1 mouse cellular context compared by ENCODE assay signal in the genomic region with DNA sequence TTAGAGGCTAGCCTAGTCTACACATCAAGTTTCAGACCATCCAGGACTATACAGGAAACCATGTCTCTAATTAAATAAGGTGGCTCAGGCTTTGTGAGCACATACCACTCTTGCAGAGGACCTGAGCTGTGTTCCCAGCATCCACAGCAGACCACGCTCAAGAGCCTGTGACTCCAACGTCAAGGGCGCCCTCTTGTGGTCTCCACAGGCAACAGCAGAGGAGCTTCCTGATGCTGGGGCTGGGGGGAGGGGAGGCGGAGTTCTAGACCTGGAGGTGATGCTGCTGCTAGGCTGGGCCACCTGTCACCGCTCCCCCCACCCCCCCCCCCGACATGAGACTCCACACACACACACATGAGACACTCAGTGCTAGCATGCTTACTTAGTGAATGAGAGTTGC.
TF ChIP-seq lines count a peak whose summit lies in the region.

No protein-coding gene starts in this region.

TF ChIP-seq in CH12.LX, 34 proteins besides CTCF, POLR2A, EP300 and RAD21 (continued from another document):
- TF ChIP-seq ELF1 (IDR thresholded peaks at IDR 0.05; ENCODE audit: low read depth, low read length) = 0 out of 2 replicates have a peak, but pooled peaks have one; percentile 12
- no peak for TF ChIP-seq MAX (IDR thresholded peaks at IDR 0.05; ENCODE audit: low read length)
- no peak for TF ChIP-seq HCFC1 (IDR thresholded peaks at IDR 0.05; ENCODE audit: low read depth, low read length)
- TF ChIP-seq NELFE (IDR thresholded peaks at IDR 0.05; ENCODE audit: low read depth, low read length) = no peak
- TF ChIP-seq BHLHE40 (IDR thresholded peaks at IDR 0.05; ENCODE audit: low read depth, low read length) = no peak
- no peak for TF ChIP-seq TCF12 (IDR thresholded peaks at IDR 0.05; ENCODE audit: low read depth, low read length)
- no peak for TF ChIP-seq GABPA (IDR thresholded peaks at IDR 0.05; ENCODE audit: insufficient replicate concordance, low read depth, low read length)
- no peak for TF ChIP-seq MEF2A (IDR thresholded peaks at IDR 0.05; ENCODE audit: borderline replicate concordance, low read depth, low read length)
- no peak for TF ChIP-seq NRF1 (IDR thresholded peaks at IDR 0.05; ENCODE audit: low read depth, low read length)
